Mouse (Mus musculus) myocyte (in vitro differentiated cells): ENCODE data around the gene Tex22. TPM values are rescaled to one million over a fixed set of nuclear protein-coding genes. Genes with fewer than 3 reads are reported as not detected.

Experiments
- H3K27me3 ChIP-seq: one replicate; pipeline ENCODE4 v1.6.1; 2011; ENCODE audit not compliant: control insufficient read depth, insufficient read depth, insufficient read length
- H3K36me3 ChIP-seq: one replicate; pipeline ENCODE4 v1.6.1; 2011; ENCODE audit not compliant: control insufficient read depth, insufficient read depth
- H3K4me2 ChIP-seq: one replicate; pipeline ENCODE4 v1.6.1; 2011; ENCODE audit warnings: low read depth, control low read depth
- H3K4me3 ChIP-seq: one replicate; pipeline ENCODE4 v1.5.1; 2011; ENCODE audit warnings: mild to moderate bottlenecking, control low read depth, moderate library complexity
- H3K79me2 ChIP-seq: one replicate; pipeline ENCODE4 v1.6.1; 2011; ENCODE audit not compliant: control insufficient read depth, insufficient read depth
- H3ac ChIP-seq: one replicate; pipeline ENCODE4 v1.6.1; 2011; ENCODE audit not compliant: control insufficient read depth, insufficient read length
- CEBPB ChIP-seq: IDR thresholded peaks from 2 replicates; pipeline ENCODE4 v1.6.1; 2011; ENCODE audit warnings: mild to moderate bottlenecking, moderate library complexity; ENCODE audit not compliant: poor library complexity, insufficient read depth, severe bottlenecking
- E2F4 ChIP-seq: IDR thresholded peaks from one replicate; pipeline ENCODE4 v1.6.1; 2011; ENCODE audit warnings: mild to moderate bottlenecking, control low read depth, moderate library complexity; ENCODE audit not compliant: insufficient read depth
- MAX ChIP-seq: IDR thresholded peaks from one replicate; pipeline ENCODE4 v1.6.1; 2011; ENCODE audit warnings: low read depth, mild to moderate bottlenecking, control low read depth
- MYOD1 ChIP-seq, 3 experiments: IDR thresholded peaks; one replicate each; pipeline ENCODE4 v1.6.1; 2011; ENCODE audit warnings: control low read depth in 2 of 3, low read depth in 2 of 3, mild to moderate bottlenecking in 2 of 3, moderate library complexity in 1 of 3; ENCODE audit not compliant: insufficient read length in 2 of 3, control insufficient read depth in 1 of 3
- MYOG ChIP-seq, 3 experiments: IDR thresholded peaks; one replicate each; pipeline ENCODE4 v1.6.1; 2011; ENCODE audit warnings: control low read depth in 2 of 3, low read depth in 2 of 3, mild to moderate bottlenecking in 2 of 3; ENCODE audit not compliant: insufficient read length in 2 of 3, control insufficient read depth in 1 of 3, insufficient read depth in 1 of 3
- POLR2A ChIP-seq: IDR thresholded peaks from one replicate; pipeline ENCODE4 v1.6.1; 2011; ENCODE audit warnings: low read depth, mild to moderate bottlenecking, control low read depth, moderate library complexity; ENCODE audit not compliant: insufficient read length
- POLR2AphosphoS2 ChIP-seq: IDR thresholded peaks from one replicate; pipeline ENCODE4 v1.6.1; 2011; ENCODE audit warnings: low read depth, control low read depth; ENCODE audit not compliant: insufficient read length
- REST ChIP-seq: IDR thresholded peaks from one replicate; pipeline ENCODE4 v1.6.1; 2011; ENCODE audit warnings: mild to moderate bottlenecking, control low read depth, moderate library complexity; ENCODE audit not compliant: insufficient read depth, insufficient read length
- SRF ChIP-seq: IDR thresholded peaks from one replicate; pipeline ENCODE4 v1.6.1; 2011; ENCODE audit warnings: low read depth; ENCODE audit not compliant: control insufficient read depth, insufficient read length
- TCF12 ChIP-seq: IDR thresholded peaks from one replicate; pipeline ENCODE4 v1.6.1; 2011; ENCODE audit warnings: mild to moderate bottlenecking, control low read depth; ENCODE audit not compliant: poor library complexity, insufficient read depth, severe bottlenecking
- TCF3 ChIP-seq: IDR thresholded peaks from one replicate; pipeline ENCODE4 v1.6.1; 2011; ENCODE audit warnings: low read depth, control low read depth; ENCODE audit not compliant: insufficient read length
- USF1 ChIP-seq: IDR thresholded peaks from one replicate; pipeline ENCODE4 v1.6.1; 2011; ENCODE audit warnings: low read depth, mild to moderate bottlenecking, control low read depth, moderate library complexity
- polyA plus RNA-seq: library from polyadenylated mRNA; unstranded; fragments of >200 nt; fragmentation: generic; extraction: Trizol; gene quantifications from one replicate; pipeline ENCODE4 v1.2.1, GENCODE M21; 2012; ENCODE audit warnings: missing spikeins

Gene Tex22
- polyA plus RNA-seq, 1 experiment, result 0.11 TPM

DNA sequence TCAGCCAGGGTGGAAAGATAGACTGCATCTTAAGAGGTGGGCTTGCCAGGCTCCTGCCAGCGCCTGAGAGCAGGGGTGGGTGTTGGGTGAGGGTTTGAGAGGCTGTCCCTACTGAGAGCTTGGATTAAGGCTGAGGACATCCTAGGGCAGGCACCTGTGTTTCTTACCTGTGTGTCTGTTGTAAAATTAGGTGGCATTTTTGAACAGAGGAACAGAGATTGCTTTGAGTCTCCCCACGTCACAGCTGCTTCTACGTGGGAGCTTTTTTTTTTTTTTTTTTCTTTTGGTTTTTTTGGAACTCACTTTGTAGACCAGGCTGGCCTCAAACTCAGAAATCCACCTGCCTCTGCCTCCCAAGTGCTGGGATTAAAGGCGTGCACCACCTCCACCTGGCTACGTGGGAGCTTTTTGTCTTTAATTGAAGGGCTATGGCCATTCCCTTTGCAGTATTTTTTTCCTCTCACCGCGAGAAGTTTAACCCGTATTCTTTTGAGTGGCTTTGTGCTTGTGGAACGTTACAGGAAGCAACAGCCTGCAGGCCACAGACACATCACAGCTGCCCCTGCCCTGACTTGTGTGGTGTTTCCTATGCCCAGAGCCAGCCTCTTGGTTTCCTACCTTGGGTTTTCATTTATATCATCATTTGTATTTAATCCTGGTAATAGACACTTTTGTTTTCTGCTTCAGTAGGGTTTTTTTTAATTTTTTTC lies 27.1 kb downstream of the Tex22 start:
- TF ChIP-seq E2F4, result no peak
- H3K36me3 ChIP-seq, result no peaks in the 10 kb centered on the region
- no peaks in the 10 kb centered on the region for H3K27me3 ChIP-seq
- H3ac ChIP-seq, result no peak overlapping the region
- no peak overlapping the region for H3K4me2 ChIP-seq
- H3K79me2 ChIP-seq, result peaks cover 76% of the 10 kb centered on the region
- no peak overlapping the region for H3K4me3 ChIP-seq

DNA sequence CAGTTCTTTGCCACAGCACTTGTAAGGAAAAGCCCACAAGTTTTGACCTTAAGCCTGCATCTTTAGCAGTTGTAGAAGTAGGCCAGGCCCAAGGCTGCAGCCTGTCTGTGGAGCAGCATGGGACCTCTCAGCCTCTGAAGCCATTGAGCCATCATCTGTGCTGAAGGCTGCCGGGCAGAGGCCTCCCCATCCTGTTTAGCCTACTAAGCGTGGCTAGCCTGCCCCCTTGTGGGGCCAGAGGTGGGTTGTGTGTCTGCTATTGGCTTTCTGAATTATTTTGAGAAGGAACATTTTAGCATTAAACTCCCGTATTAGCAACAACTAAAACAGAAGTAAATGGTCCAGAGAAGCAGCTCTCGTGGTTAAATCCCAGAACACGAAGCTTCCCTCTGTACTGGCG lies 28.2 kb downstream of the Tex22 start:
- no peak overlapping the region for H3K4me2 ChIP-seq
- H3ac ChIP-seq, result no peak overlapping the region
- H3K27me3 ChIP-seq, result no peaks in the 10 kb centered on the region
- no peak overlapping the region for H3K4me3 ChIP-seq
- H3K79me2 ChIP-seq, result peaks cover 86% of the 10 kb centered on the region
- no peaks in the 10 kb centered on the region for H3K36me3 ChIP-seq
- TF ChIP-seq TCF12 (no peak), REST (no peak), CEBPB (no peak), SRF (no peak), MYOG (IDR thresholded peaks at IDR 0.05; ENCODE audit: control insufficient read depth in 1 of 3, insufficient read depth in 1 of 3, insufficient read length in 2 of 3, low read depth in 2 of 3) (no peak), MAX (no peak), POLR2A (no peak), MYOD1 (IDR thresholded peaks at IDR 0.05; ENCODE audit: control insufficient read depth in 1 of 3, insufficient read length in 2 of 3, low read depth in 2 of 3) (no peak)

DNA sequence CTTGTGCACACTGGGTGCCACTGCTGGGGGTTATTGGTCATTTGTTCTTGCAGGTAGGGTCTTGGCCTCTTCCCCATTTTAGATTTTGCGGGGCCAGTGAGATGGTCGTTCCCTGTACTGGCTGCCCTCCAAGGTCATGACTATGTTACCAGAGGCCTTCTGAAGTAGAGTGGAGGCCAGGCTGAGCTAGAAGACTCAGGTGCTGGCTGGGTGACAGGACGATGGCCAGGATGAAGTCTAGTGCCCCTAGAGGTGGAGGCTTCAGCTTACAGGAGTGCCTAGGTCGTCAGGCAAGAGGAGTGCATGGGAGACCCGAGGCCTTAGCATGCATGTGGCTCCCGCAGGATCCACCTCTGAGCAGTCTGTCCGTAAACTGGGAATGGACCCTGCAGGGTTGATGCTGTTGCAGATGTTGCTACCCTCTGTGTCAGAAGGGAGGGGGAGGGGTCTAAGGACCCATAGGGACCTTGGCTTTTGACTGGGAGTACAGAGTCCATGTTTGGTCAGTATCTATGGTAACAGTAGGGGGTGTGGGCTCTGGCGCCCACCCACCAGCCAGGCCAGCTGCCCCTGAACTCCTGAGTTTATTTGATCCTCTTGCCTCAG lies 29.6 kb downstream of the Tex22 start:
- Histone ChIP-seq H3K36me3 (no peaks in the 10 kb centered on the region), H3ac (no peak overlapping the region), H3K27me3 (no peaks in the 10 kb centered on the region), H3K4me2 (no peak overlapping the region), H3K79me2 (peaks cover 98% of the 10 kb centered on the region), H3K4me3 (no peak overlapping the region)
- TF ChIP-seq POLR2AphosphoS2 (no peak), MAX (no peak), CEBPB (no peak), REST (no peak), TCF12 (no peak), E2F4 (no peak), TCF3 (no peak), POLR2A (no peak), MYOG (IDR thresholded peaks at IDR 0.05; ENCODE audit: control insufficient read depth in 1 of 3, insufficient read depth in 1 of 3, insufficient read length in 2 of 3, low read depth in 2 of 3) (no peak), USF1 (no peak), SRF (no peak), MYOD1 (IDR thresholded peaks at IDR 0.05; ENCODE audit: control insufficient read depth in 1 of 3, insufficient read length in 2 of 3, low read depth in 2 of 3) (no peak)

DNA sequence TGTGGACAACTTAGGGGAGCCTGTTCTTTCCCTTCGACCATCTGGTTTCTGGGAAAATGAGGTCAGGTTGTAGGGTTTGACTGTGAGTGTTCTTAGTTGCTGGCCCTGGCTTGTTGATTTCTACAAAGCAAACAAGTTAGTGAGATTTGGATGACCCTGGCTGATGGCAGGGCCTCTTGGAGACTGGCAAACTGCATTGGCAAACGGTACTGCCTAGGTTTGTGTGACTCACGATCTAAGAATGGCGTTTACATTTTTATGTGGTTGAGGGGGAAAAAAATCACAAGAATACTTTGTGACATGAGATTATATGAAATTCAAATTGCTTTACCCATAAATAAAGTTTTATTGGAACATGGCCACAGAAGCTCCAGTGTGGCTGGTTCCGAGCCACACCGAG lies 32.1 kb downstream of the Tex22 start:
- H3K4me2 ChIP-seq, result peak overlapping the region; percentile 35
- H3K4me3 ChIP-seq, result no peak overlapping the region
- peaks cover 89% of the 10 kb centered on the region for H3K79me2 ChIP-seq
- H3ac ChIP-seq, result no peak overlapping the region
- TF ChIP-seq POLR2A (no peak), SRF (no peak), TCF12 (no peak), USF1 (no peak), MYOD1 (IDR thresholded peaks at IDR 0.05; ENCODE audit: control insufficient read depth in 1 of 3, insufficient read length in 2 of 3, low read depth in 2 of 3) (no peak), REST (no peak), TCF3 (no peak), POLR2AphosphoS2 (no peak), MYOG (IDR thresholded peaks at IDR 0.05; ENCODE audit: control insufficient read depth in 1 of 3, insufficient read depth in 1 of 3, insufficient read length in 2 of 3, low read depth in 2 of 3) (no peak), MAX (no peak), CEBPB (no peak), E2F4 (no peak)
- H3K27me3 ChIP-seq, result no peaks in the 10 kb centered on the region
- H3K36me3 ChIP-seq, result no peaks in the 10 kb centered on the region

DNA sequence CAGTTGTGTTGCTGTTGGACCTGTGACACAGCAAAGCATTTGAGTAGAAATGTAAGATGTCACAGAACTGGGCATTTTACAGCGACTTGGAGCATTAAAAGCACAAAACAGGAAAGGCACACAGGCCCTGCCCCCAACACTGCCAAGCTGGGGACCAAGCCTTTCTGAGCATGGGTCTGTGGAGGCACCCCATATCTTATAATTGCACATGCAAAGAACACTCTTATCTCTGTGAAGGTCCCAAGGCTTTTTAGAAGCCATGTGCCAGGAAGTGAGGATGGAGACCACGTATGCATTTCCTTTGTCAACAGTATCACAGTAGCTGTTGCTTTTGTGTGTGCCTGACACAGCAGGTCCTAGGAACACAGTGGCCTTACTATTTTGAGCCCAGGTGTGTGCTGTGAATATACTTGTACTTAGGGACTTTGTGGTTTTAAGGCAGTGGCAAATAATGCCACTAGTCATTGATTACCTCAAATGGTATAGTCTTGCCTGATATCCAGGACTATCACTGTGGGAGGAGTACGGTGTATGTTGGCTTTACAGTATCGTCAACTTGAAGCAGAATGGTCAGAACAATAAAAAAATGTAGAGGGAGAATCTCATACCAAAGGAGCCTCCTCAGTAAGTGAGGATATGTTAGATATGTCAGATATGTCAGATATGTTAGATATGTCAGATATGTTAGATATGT lies 33.3 kb downstream of the Tex22 start:
- peaks cover 87% of the 10 kb centered on the region for H3K79me2 ChIP-seq
- TF ChIP-seq USF1 (no peak), TCF3 (no peak), POLR2AphosphoS2 (no peak), MAX (no peak), MYOD1 (IDR thresholded peaks at IDR 0.05; ENCODE audit: control insufficient read depth in 1 of 3, insufficient read length in 2 of 3, low read depth in 2 of 3) (no peak), REST (no peak), POLR2A (no peak), CEBPB (no peak), SRF (no peak), TCF12 (no peak), E2F4 (no peak), MYOG (IDR thresholded peaks at IDR 0.05; ENCODE audit: control insufficient read depth in 1 of 3, insufficient read depth in 1 of 3, insufficient read length in 2 of 3, low read depth in 2 of 3) (no peak)
- peaks cover 8% of the 10 kb centered on the region for H3K36me3 ChIP-seq
- no peaks in the 10 kb centered on the region for H3K27me3 ChIP-seq
- H3K4me3 ChIP-seq, result no peak overlapping the region
- no peak overlapping the region for H3K4me2 ChIP-seq
- H3ac ChIP-seq, result no peak overlapping the region
